ENCODE assay signal across 8 mouse cellular contexts in genomic region chr17:64599916-64600315, GRCm38 (mm10). TPM values are rescaled to one million over a fixed set of nuclear protein-coding genes. Genes with fewer than 3 reads are reported as not detected.
DNase-seq lines count a peak whose midpoint lies in the region; ATAC-seq and TF ChIP-seq lines count a peak whose summit lies in the region.

No protein-coding gene starts in this region.

- TF ChIP-seq CTCF in kidney, postnatal 0 days (IDR thresholded peaks at IDR 0.05; ENCODE audit: low read depth) = peak; percentile 69

- H3K4me3 ChIP-seq in forebrain, embryonic 13.5 days = peak overlapping the region; percentile 84
- H3K4me3 ChIP-seq in kidney, postnatal 0 days (replicated peaks; ENCODE audit: low read depth, low read length) = peak overlapping the region; percentile 97
- H3K4me3 ChIP-seq in macrophage (ENCODE audit: inconsistent target) = peak overlapping the region; percentile 38

- peak overlapping the region; percentile 83 for H3K27ac ChIP-seq in forebrain, embryonic 13.5 days
- H3K27ac ChIP-seq in kidney, postnatal 0 days = peak overlapping the region; percentile 96
- H3K27ac ChIP-seq in macrophage = peak overlapping the region; percentile 75

- H3K4me2 ChIP-seq in forebrain, embryonic 13.5 days = peak overlapping the region; percentile 99
- peak overlapping the region; percentile 76 for H3K4me2 ChIP-seq in kidney, postnatal 0 days (ENCODE audit: low read length)

- no peak for ATAC-seq in forebrain, embryonic 13.5 days
- no peak for ATAC-seq in kidney, postnatal 0 days (replicated peaks; ENCODE audit: low FRiP score, low read depth)

- DNase-seq in layer of hippocampus, adult 9-10 months (ENCODE audit: low spot score) = peak; percentile 55
- no peak for DNase-seq in layer of hippocampus, postnatal 25 days (ENCODE audit: extremely low spot score in 1 of 2, low spot score in 1 of 2)
- DNase-seq in adipocyte (ENCODE audit: low spot score) = peak; percentile 83
- peak; percentile 90 for DNase-seq in kidney, postnatal 0 days (ENCODE audit: low spot score)
- DNase-seq in spleen, adult 12 weeks (ENCODE audit: low spot score) = no peak
- DNase-seq in gastrocnemius, adult 8-10 months (ENCODE audit: low spot score in 2 of 2) = no peak

- no peaks in the 10 kb centered on the region; the same call in 1 of the 2 replicates for H3K27me3 ChIP-seq in forebrain, embryonic 13.5 days
- H3K27me3 ChIP-seq in kidney, postnatal 0 days (ENCODE audit: insufficient read depth, low read length) = no peaks in the 10 kb centered on the region

- no peaks in the 10 kb centered on the region for H3K36me3 ChIP-seq in forebrain, embryonic 13.5 days (ENCODE audit: poor library complexity, severe bottlenecking)
- H3K36me3 ChIP-seq in kidney, postnatal 0 days (ENCODE audit: insufficient read depth, low read length) = no peaks in the 10 kb centered on the region
- H3K36me3 ChIP-seq in macrophage (ENCODE audit: inconsistent target) = no peaks in the 10 kb centered on the region

- no peaks in the 10 kb centered on the region for H3K9me3 ChIP-seq in forebrain, embryonic 13.5 days (replicated peaks)
- H3K9me3 ChIP-seq in kidney, postnatal 0 days (replicated peaks; ENCODE audit: low read length) = no peaks in the 10 kb centered on the region

- H3K9ac ChIP-seq in forebrain, embryonic 13.5 days = peak overlapping the region; percentile 87
- no peak overlapping the region for H3K9ac ChIP-seq in kidney, postnatal 0 days (ENCODE audit: low read depth, low read length)

- H3K4me1 ChIP-seq in forebrain, embryonic 13.5 days = peaks cover 27% of the 10 kb centered on the region
- H3K4me1 ChIP-seq in kidney, postnatal 0 days (replicated peaks; ENCODE audit: insufficient read depth, low read length) = peaks cover 13% of the 10 kb centered on the region

- H3K79me2 ChIP-seq in macrophage (ENCODE audit: inconsistent target) = peaks cover 34% of the 10 kb centered on the region

- WGBS in forebrain, embryonic 13.5 days = 33% methylated on average over 4 of the region's 4 CpGs
- 29% methylated on average over 4 of the region's 4 CpGs for WGBS in kidney, postnatal 0 days
- 40% methylated on average over 4 of the region's 4 CpGs for WGBS in macrophage (ENCODE audit: missing documents)

RNA-seq across cellular contexts. Expression of gene Man2a1, which starts 0.6 kb away (rescaled TPM):
- total RNA-seq in layer of hippocampus, postnatal 25 days (2021) = 10 to 100 TPM; 13.6 to 15.2 TPM
- 2.1 and 3.2 TPM in 2 replicates for polyA plus RNA-seq in forebrain, embryonic 13.5 days (2015; fragmentation: Nextera tagmentation; extraction: Ambion mirVana)
- 9.5 and 9.9 TPM in 2 replicates for polyA plus RNA-seq in kidney, postnatal 0 days (2015; fragmentation: Nextera tagmentation; extraction: Ambion mirVana)
- 100 to 1,000 TPM in 21 of 26 experiments, 10 to 100 TPM in 5; 92.2 to 332 (median 110) TPM for total RNA-seq in macrophage (2018; cell fraction: chromatin; rRNA removed)
- total RNA-seq in macrophage (2018; cell fraction: cytosol; rRNA removed) = 100 to 1,000 TPM in 10 of 26 experiments, 10 to 100 TPM in 16; 53.5 to 149 (median 90.6) TPM
- total RNA-seq in macrophage (2018; cell fraction: nucleus; rRNA removed) = 100 to 1,000 TPM; 140 to 291 (median 172) TPM
- polyA plus RNA-seq in macrophage (2018) = 65.6 to 83.0 TPM (median 71.7 TPM) in 3 replicates
- 1 to 10 TPM; 4.5 to 6.1 (median 5.2) TPM for total RNA-seq in gastrocnemius, adult 8-10 months (2022)

Comparison
In these comparisons a context has a peak if more than half of its experiments do, and no peak if none do; other contexts are left out.
1. DNase-seq: peak in layer of hippocampus, adult 9-10 months (single experiment), adipocyte (single experiment) and kidney, postnatal 0 days (single experiment); none in layer of hippocampus, postnatal 25 days (0 of 2), spleen, adult 12 weeks (single experiment) and gastrocnemius, adult 8-10 months (0 of 2).
2. H3K4me3 ChIP-seq: peak in every context shown above with its lines; median percentile 97 in kidney, postnatal 0 days; 84 in forebrain, embryonic 13.5 days; 38 in macrophage.
3. Peak in every context shown above with its lines, with median percentiles within 50 percentile points of each other: H3K27ac ChIP-seq.